ENCODE assay signal across 8 mouse cellular contexts in the genomic region with DNA sequence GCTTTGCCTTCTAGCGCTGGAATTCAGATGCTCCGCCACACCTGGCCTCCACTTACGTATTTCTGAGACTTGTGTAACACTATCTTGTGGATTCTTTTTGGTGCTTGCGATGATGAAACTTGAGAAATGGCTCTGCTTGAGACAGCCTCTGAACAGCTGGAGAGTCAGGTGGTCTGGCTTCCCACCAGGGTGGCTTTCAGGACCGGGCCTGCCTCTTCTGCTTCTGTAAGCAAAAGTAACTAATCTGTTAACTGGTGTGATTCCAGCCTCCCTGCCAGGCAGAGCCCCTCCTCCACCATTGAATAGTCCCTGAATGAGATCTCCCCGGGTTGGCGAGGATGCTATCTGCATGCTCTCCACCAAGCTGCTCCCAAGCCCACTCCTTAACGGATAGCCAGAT.
DNase-seq lines count a peak whose midpoint lies in the region; ATAC-seq and TF ChIP-seq lines count a peak whose summit lies in the region.

No protein-coding gene starts in this region.

- H3K27me3 ChIP-seq in embryonic facial prominence, embryonic 12.5 days: no peaks in the 10 kb centered on the region
- no peaks in the 10 kb centered on the region for H3K27me3 ChIP-seq in hindbrain, embryonic 15.5 days
- H3K27me3 ChIP-seq in myocyte (ENCODE audit: control insufficient read depth, insufficient read depth, insufficient read length): no peaks in the 10 kb centered on the region

- peaks cover 46% of the 10 kb centered on the region for H3K4me1 ChIP-seq in embryonic facial prominence, embryonic 12.5 days
- peaks cover 78% of the 10 kb centered on the region for H3K4me1 ChIP-seq in hindbrain, embryonic 15.5 days (replicated peaks)

- WGBS in embryonic facial prominence, embryonic 12.5 days: 18% methylated on average over 8 of the region's 8 CpGs
- 13% methylated on average over 8 of the region's 8 CpGs for WGBS in hindbrain, embryonic 15.5 days

- intact Hi-C loops in heart, postnatal 10 days (cut with DNase I): no loop called here

- peaks cover 41% of the 10 kb centered on the region for H3K79me2 ChIP-seq in myocyte (ENCODE audit: control insufficient read depth, insufficient read depth)

- H3K4me3 ChIP-seq in embryonic facial prominence, embryonic 12.5 days: no peak overlapping the region
- H3K4me3 ChIP-seq in hindbrain, embryonic 15.5 days: no peak overlapping the region
- H3K4me3 ChIP-seq in myocyte: no peak overlapping the region

- peak; percentile 6 for TF ChIP-seq POLR2A in myocyte (IDR thresholded peaks at IDR 0.05; ENCODE audit: insufficient read length, low read depth)

- peak overlapping the region; percentile 64 for H3K27ac ChIP-seq in embryonic facial prominence, embryonic 12.5 days
- H3K27ac ChIP-seq in hindbrain, embryonic 15.5 days (replicated peaks): peak overlapping the region; percentile 79

- H3K4me2 ChIP-seq in embryonic facial prominence, embryonic 12.5 days (replicated peaks): no peak overlapping the region; the same call in 1 of the 2 replicates
- peak overlapping the region; percentile 18 for H3K4me2 ChIP-seq in hindbrain, embryonic 15.5 days
- H3K4me2 ChIP-seq in myocyte (ENCODE audit: low read depth): peak overlapping the region; percentile 59

- H3ac ChIP-seq in myocyte (ENCODE audit: control insufficient read depth, insufficient read length): no peak overlapping the region

- H3K9ac ChIP-seq in embryonic facial prominence, embryonic 12.5 days: no peak overlapping the region
- H3K9ac ChIP-seq in hindbrain, embryonic 15.5 days: no peak overlapping the region

- no peaks in the 10 kb centered on the region for H3K9me3 ChIP-seq in embryonic facial prominence, embryonic 12.5 days
- H3K9me3 ChIP-seq in hindbrain, embryonic 15.5 days: no peaks in the 10 kb centered on the region

- DNase-seq in heart, postnatal 10 days: peak; percentile 18 to 37
- no peak for DNase-seq in heart, adult 18-20 months
- DNase-seq in cerebellum, adult 9-10 months: no peak
- DNase-seq in adrenal gland, adult (ENCODE audit: inconsistent age in 2 of 2, low spot score in 1 of 2): no peak
- no peak for DNase-seq in heart, adult 9 months (ENCODE audit: low spot score in 2 of 2)

- ATAC-seq in embryonic facial prominence, embryonic 12.5 days (ENCODE audit: insufficient number of reproducible peaks, insufficient read depth, low FRiP score, low TSS enrichment): peak; percentile 29; the same call in 1 of the 2 replicates
- peak; percentile 54 for ATAC-seq in hindbrain, embryonic 15.5 days (ENCODE audit: low FRiP score, low read depth)

- H3K36me3 ChIP-seq in embryonic facial prominence, embryonic 12.5 days: no peaks in the 10 kb centered on the region
- H3K36me3 ChIP-seq in hindbrain, embryonic 15.5 days: no peaks in the 10 kb centered on the region
- H3K36me3 ChIP-seq in myocyte (ENCODE audit: control insufficient read depth, insufficient read depth): peaks cover 39% of the 10 kb centered on the region

TF ChIP-seq in myocyte, 11 proteins besides CTCF, POLR2A, EP300 and RAD21:
- TF ChIP-seq MYOD1 (IDR thresholded peaks at IDR 0.05; ENCODE audit: control insufficient read depth in 1 of 3, insufficient read length in 2 of 3, low read depth in 2 of 3) (peak; percentile 97 to 99 (median 99)), CEBPB (IDR thresholded peaks at IDR 0.05; ENCODE audit: insufficient read depth, poor library complexity, severe bottlenecking) (peak; percentile 93), TCF3 (IDR thresholded peaks at IDR 0.05; ENCODE audit: insufficient read length, low read depth) (peak; percentile 58), USF1 (IDR thresholded peaks at IDR 0.05; ENCODE audit: low read depth) (peak; percentile 76), SRF (IDR thresholded peaks at IDR 0.05; ENCODE audit: control insufficient read depth, insufficient read length, low read depth) (no peak), MYOG (IDR thresholded peaks at IDR 0.05; ENCODE audit: control insufficient read depth in 1 of 3, insufficient read depth in 1 of 3, insufficient read length in 2 of 3, low read depth in 2 of 3) (peak; percentile 82 to 99 (median 96)), POLR2AphosphoS2 (IDR thresholded peaks at IDR 0.05; ENCODE audit: insufficient read length, low read depth) (no peak), TCF12 (IDR thresholded peaks at IDR 0.05; ENCODE audit: insufficient read depth, poor library complexity, severe bottlenecking) (peak; percentile 94)

Comparison
In these comparisons a context has a peak if more than half of its experiments do, and no peak if none do; other contexts are left out.
1. DNase-seq: peak in heart, postnatal 10 days (2 of 2); none in heart, adult 18-20 months (0 of 2), cerebellum, adult 9-10 months (single experiment), adrenal gland, adult (0 of 2) and heart, adult 9 months (0 of 2).